Mouse (Mus musculus) cortical plate, adult 2 months (tissue): ENCODE data around the gene Pbx4.

Experiments
- CTCF ChIP-seq: fragments of 200-500 bp; IDR thresholded peaks from 2 replicates; pipeline ENCODE4 v1.5.1; 2011; ENCODE audit warnings: mild to moderate bottlenecking, control low read depth, low read length; ENCODE audit not compliant: insufficient read depth; ENCODE audit errors: extremely low read depth
- POLR2A ChIP-seq: fragments of 200-500 bp; IDR thresholded peaks from 2 replicates; pipeline ENCODE4 v1.6.1; 2011; ENCODE audit warnings: mild to moderate bottlenecking, low read length, control low read depth; ENCODE audit not compliant: insufficient read depth; ENCODE audit errors: extremely low read depth

GRCm38 (mm10) chr8:69879678-69880077, 47.4 kb downstream of the Pbx4 start:
- TF ChIP-seq CTCF = no peak
- TF ChIP-seq POLR2A = no peak
